Mouse (Mus musculus): ENCODE measurements at regions not wholly inside any gene's neighbourhood (a gene's known extent, or its start where the extent isn't known, plus 50 kb on each side); places are given as distances from the start of the nearest gene placed in this dataset.

DNA sequence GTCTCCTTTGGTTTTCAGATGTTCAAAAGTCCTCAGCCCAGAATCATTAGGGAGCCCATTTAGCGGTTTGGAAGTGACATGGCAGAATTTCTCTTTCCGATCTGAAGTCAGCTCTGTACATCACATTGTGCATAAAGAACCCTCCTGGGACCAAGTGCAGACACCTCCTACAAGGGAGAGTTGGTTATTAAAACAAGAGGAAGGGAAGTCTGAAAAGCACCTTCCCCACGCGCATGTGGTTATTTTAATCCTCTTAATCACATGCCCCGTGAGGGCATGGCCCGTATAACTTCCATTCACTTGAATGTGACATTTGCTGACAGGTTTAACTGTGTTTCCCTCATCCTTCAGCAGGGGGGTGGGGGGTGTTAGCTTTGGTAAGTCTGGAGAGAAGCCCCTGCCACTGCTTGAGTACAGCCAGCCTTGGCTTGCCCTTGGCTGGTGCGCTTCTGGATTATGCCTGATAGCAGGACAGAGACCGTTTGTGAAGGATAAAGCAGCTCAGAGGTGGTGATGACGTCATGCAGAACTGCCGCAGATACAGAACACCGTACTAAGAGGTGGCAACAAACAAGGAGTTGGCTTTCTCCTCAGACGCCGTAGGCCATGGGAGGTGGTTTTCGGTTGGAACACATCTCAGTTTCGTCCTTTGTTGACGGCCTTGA, 51.5 kb upstream of the Pcdh8 start:
- TF ChIP-seq EP300 (IDR thresholded peaks at IDR 0.05; ENCODE audit: low read depth) (no peak), CTCF (IDR thresholded peaks at IDR 0.05; ENCODE audit: low read depth) (no peak)

Measured in heart, postnatal 0 days (tissue).